8 mouse cellular contexts compared by ENCODE assay signal in genomic region chr2:70567071-70567681, GRCm38 (mm10). TPM values are rescaled to one million over a fixed set of nuclear protein-coding genes. Genes with fewer than 3 reads are reported as not detected.
DNase-seq lines count a peak whose midpoint lies in the region; ATAC-seq lines count a peak whose summit lies in the region.

No protein-coding gene starts in this region.

- peaks cover 41 to 54% of the 10 kb centered on the region in 2 experiments for H3K4me1 ChIP-seq in heart, embryonic 14.5 days (ENCODE audit: control insufficient read depth in 2 of 2, insufficient read depth in 2 of 2, low read length in 2 of 2)
- H3K4me1 ChIP-seq in kidney, embryonic 16.5 days (ENCODE audit: insufficient read depth, low read length), result peaks cover 57% of the 10 kb centered on the region
- peaks cover 22% of the 10 kb centered on the region; the same call in 1 of the 2 replicates for H3K4me1 ChIP-seq in stomach, embryonic 14.5 days (ENCODE audit: control insufficient read depth, insufficient read depth, low read length)

- no peaks in the 10 kb centered on the region for H3K9me3 ChIP-seq in heart, embryonic 14.5 days (ENCODE audit: control insufficient read depth, low read length)
- no peaks in the 10 kb centered on the region for H3K9me3 ChIP-seq in kidney, embryonic 16.5 days (ENCODE audit: low read length)
- no peaks in the 10 kb centered on the region for H3K9me3 ChIP-seq in stomach, embryonic 14.5 days (ENCODE audit: control insufficient read depth, low read depth, low read length)

- H3K9ac ChIP-seq in heart, embryonic 14.5 days (ENCODE audit: low read length), result no peak overlapping the region
- H3K9ac ChIP-seq in kidney, embryonic 16.5 days (replicated peaks; ENCODE audit: low read length), result no peak overlapping the region
- H3K9ac ChIP-seq in stomach, embryonic 14.5 days (replicated peaks; ENCODE audit: low read depth, low read length), result no peak overlapping the region

- WGBS in heart, embryonic 14.5 days, result 9% methylated on average over 23 of the region's 23 CpGs
- 6% methylated on average over 23 of the region's 23 CpGs for WGBS in kidney, embryonic 16.5 days
- 7% methylated on average over 23 of the region's 23 CpGs for WGBS in stomach, embryonic 14.5 days

- H3K27ac ChIP-seq in heart, embryonic 14.5 days (replicated peaks in 1 of 2; ENCODE audit: control insufficient read depth in 1 of 2, insufficient read depth in 1 of 2, low read depth in 2 of 2, low read length in 2 of 2), result no peak overlapping the region
- no peak overlapping the region for H3K27ac ChIP-seq in kidney, embryonic 16.5 days (ENCODE audit: low read length)
- no peak overlapping the region for H3K27ac ChIP-seq in stomach, embryonic 14.5 days (ENCODE audit: low read length)

- ATAC-seq in heart, embryonic 14.5 days (ENCODE audit: insufficient number of reproducible peaks, insufficient read depth, low FRiP score, low read depth), result no peak
- 0 out of 2 replicates have a peak, but pooled peaks have one; percentile 12 for ATAC-seq in kidney, embryonic 16.5 days (ENCODE audit: low FRiP score, low TSS enrichment)
- ATAC-seq in megakaryocyte progenitor cell, adult 5-6 weeks (replicated peaks; ENCODE audit: poor library complexity), result peak; percentile 51; the same call in 1 of the 2 replicates
- ATAC-seq in stomach, embryonic 14.5 days (ENCODE audit: insufficient number of reproducible peaks, insufficient read depth, low FRiP score, low read depth), result no peak
- ATAC-seq in megakaryocyte-erythroid progenitor cell, adult 5-6 weeks (replicated peaks; ENCODE audit: low FRiP score, low TSS enrichment, poor library complexity, severe bottlenecking), result no peak

- H3K36me3 ChIP-seq in heart, embryonic 14.5 days (ENCODE audit: control insufficient read depth, insufficient read depth, low read length), result no peaks in the 10 kb centered on the region
- no peaks in the 10 kb centered on the region for H3K36me3 ChIP-seq in kidney, embryonic 16.5 days (ENCODE audit: insufficient read depth, low read length)
- H3K36me3 ChIP-seq in stomach, embryonic 14.5 days (ENCODE audit: control insufficient read depth, insufficient read depth, low read length), result no peaks in the 10 kb centered on the region

- peak overlapping the region; percentile 86 for H3K4me2 ChIP-seq in heart, embryonic 14.5 days (ENCODE audit: low read length)
- peak overlapping the region; percentile 87 for H3K4me2 ChIP-seq in kidney, embryonic 16.5 days (replicated peaks; ENCODE audit: low read depth, low read length)
- H3K4me2 ChIP-seq in stomach, embryonic 14.5 days (replicated peaks; ENCODE audit: low read depth, low read length), result peak overlapping the region; percentile 47; the same call in 1 of the 2 replicates

- peak; percentile 44 for DNase-seq in layer of hippocampus, adult 11-12 months (ENCODE audit: low spot score)
- DNase-seq in layer of hippocampus, adult 9-11 months, result no peak
- DNase-seq in cerebellum, postnatal 10 days, result peak; percentile 83 to 85

- peaks cover 89% of the 10 kb centered on the region for H3K27me3 ChIP-seq in heart, embryonic 14.5 days (ENCODE audit: control insufficient read depth, insufficient read depth, low read length)
- peaks cover 81% of the 10 kb centered on the region for H3K27me3 ChIP-seq in kidney, embryonic 16.5 days (ENCODE audit: insufficient read depth, low read length)
- H3K27me3 ChIP-seq in stomach, embryonic 14.5 days (ENCODE audit: control insufficient read depth, insufficient read depth, low read length), result peaks cover 70% of the 10 kb centered on the region

- H3K4me3 ChIP-seq in heart, embryonic 14.5 days (ENCODE audit: control insufficient read depth in 1 of 2, insufficient read depth in 1 of 2, low read depth in 1 of 2, low read length in 2 of 2), result peak overlapping the region in 1 of 2 experiments; percentile 48; a peak in 2 of 4 replicates
- H3K4me3 ChIP-seq in kidney, embryonic 16.5 days (ENCODE audit: low read length), result no peak overlapping the region; the same call in 1 of the 2 replicates
- 0 out of 2 replicates have a peak overlapping the region, but pooled peaks have one; percentile 29 for H3K4me3 ChIP-seq in stomach, embryonic 14.5 days (ENCODE audit: low read depth, low read length)

RNA-seq across cellular contexts. Expression of gene Gad1, which starts 14.3 kb away (rescaled TPM):
- 0.23 and 0.26 TPM in 2 replicates for polyA plus RNA-seq in heart, embryonic 14.5 days (2014; fragmentation: Nextera tagmentation; extraction: Ambion mirVana)
- polyA plus RNA-seq in kidney, embryonic 16.5 days (2015; fragmentation: Nextera tagmentation; extraction: Ambion mirVana), result 0.11 and 0.28 TPM in 2 replicates
- total RNA-seq in megakaryocyte progenitor cell, adult 5-6 weeks (2015), result not detected in 2 replicates
- not detected in 2 replicates for total RNA-seq in megakaryocyte progenitor cell, adult 5-6 weeks (2017)
- polyA plus RNA-seq in stomach, embryonic 14.5 days (2014; fragmentation: Nextera tagmentation; extraction: Ambion mirVana), result 0.30 and 0.62 TPM in 2 replicates
- total RNA-seq in megakaryocyte-erythroid progenitor cell, adult 5-6 weeks (2014; fragmentation: Nextera tagmentation), result not detected in 2 replicates
- total RNA-seq in megakaryocyte-erythroid progenitor cell, adult 5-6 weeks (2017), result not detected in 2 replicates

RNA-seq across cellular contexts. Expression of gene Erich2, which starts 58.6 kb away (rescaled TPM):
- polyA plus RNA-seq in heart, embryonic 14.5 days (2014; fragmentation: Nextera tagmentation; extraction: Ambion mirVana), result 0.36 and 1.0 TPM in 2 replicates
- 2.6 and 2.7 TPM in 2 replicates for polyA plus RNA-seq in kidney, embryonic 16.5 days (2015; fragmentation: Nextera tagmentation; extraction: Ambion mirVana)
- not detected in 2 replicates for total RNA-seq in megakaryocyte progenitor cell, adult 5-6 weeks (2015)
- total RNA-seq in megakaryocyte progenitor cell, adult 5-6 weeks (2017), result not detected in 2 replicates
- 4.0 and 5.4 TPM in 2 replicates for polyA plus RNA-seq in stomach, embryonic 14.5 days (2014; fragmentation: Nextera tagmentation; extraction: Ambion mirVana)
- not detected in 2 replicates for total RNA-seq in megakaryocyte-erythroid progenitor cell, adult 5-6 weeks (2014; fragmentation: Nextera tagmentation)
- total RNA-seq in megakaryocyte-erythroid progenitor cell, adult 5-6 weeks (2017), result not detected in 2 replicates

Comparison
In these comparisons a context has a peak if more than half of its experiments do, and no peak if none do; other contexts are left out.
1. ATAC-seq: peak in kidney, embryonic 16.5 days (single experiment) and megakaryocyte progenitor cell, adult 5-6 weeks (single experiment); none in heart, embryonic 14.5 days (single experiment), stomach, embryonic 14.5 days (single experiment) and megakaryocyte-erythroid progenitor cell, adult 5-6 weeks (single experiment).
2. Peak in every context shown above with its lines, with median percentiles within 50 percentile points of each other: H3K4me2 ChIP-seq.